Mouse (Mus musculus) embryonic facial prominence, embryonic 15.5 days (tissue): ENCODE data around the gene H2-Q7. TPM values are rescaled to one million over a fixed set of nuclear protein-coding genes. Genes with fewer than 3 reads are reported as not detected.
"Not testable (repeated sequence)": the region's sequence is repeated elsewhere in the genome, so short reads cannot be mapped to it uniquely, and the experiment has no call there.

Experiments
- ATAC-seq: fragments of 200-750 bp; cut with Nextera tagmentation; 2 replicates; pipeline ENCODE4 v1.8.0; 2017; ENCODE audit warnings: low read depth, moderate TSS enrichment; ENCODE audit not compliant: insufficient number of reproducible peaks, low FRiP score, low TSS enrichment
- H3K27ac ChIP-seq: fragments of 300-500 bp; sonication (generic); replicated peaks from 2 replicates; pipeline ENCODE4 v1.5.1; 2015; ENCODE audit warnings: mild to moderate bottlenecking, inconsistent platforms
- H3K27me3 ChIP-seq: fragments of 300-500 bp; sonication (generic); 2 replicates; pipeline ENCODE4 v1.6.1; 2015; ENCODE audit warnings: inconsistent platforms
- H3K36me3 ChIP-seq: fragments of 300-500 bp; sonication (generic); 2 replicates; pipeline ENCODE4 v1.6.1; 2015; ENCODE audit warnings: mild to moderate bottlenecking, inconsistent platforms
- H3K4me1 ChIP-seq: fragments of 300-500 bp; sonication (generic); 2 replicates; pipeline ENCODE4 v1.6.1; 2015; ENCODE audit warnings: inconsistent platforms
- H3K4me2 ChIP-seq: fragments of 300-500 bp; sonication (generic); replicated peaks from 2 replicates; pipeline ENCODE4 v1.6.1; 2015; ENCODE audit warnings: mild to moderate bottlenecking, inconsistent platforms
- H3K4me3 ChIP-seq: fragments of 300-500 bp; sonication (generic); replicated peaks from 2 replicates; pipeline ENCODE4 v1.5.1; 2015; ENCODE audit warnings: mild to moderate bottlenecking, inconsistent platforms
- H3K9ac ChIP-seq: fragments of 300-500 bp; sonication (generic); 2 replicates; pipeline ENCODE4 v1.6.1; 2015; ENCODE audit warnings: inconsistent platforms
- H3K9me3 ChIP-seq: fragments of 300-500 bp; sonication (generic); replicated peaks from 2 replicates; pipeline ENCODE4 v1.6.1; 2016; ENCODE audit warnings: inconsistent platforms
- WGBS: fragments of 180-500 bp; shearing (Covaris S2); methylation state at CpG from one replicate; pipeline ENCODE4 v1.1.7; 2015; 5-methylcytosine and 5-hydroxymethylcytosine counted together
- polyA plus RNA-seq: library from polyadenylated mRNA; unstranded; fragments of >200 nt; fragmentation: Nextera tagmentation; extraction: Ambion mirVana; gene quantifications from 2 replicates; pipeline ENCODE4 v1.2.1, GENCODE M21; 2015

The H2-Q7 gene
- polyA plus RNA-seq, 1 experiment from 2014 or later: 2.2 TPM

GRCm38 (mm10) chr17:35422360-35422759 is 16.6 kb upstream of the H2-Q7 start:
- peaks cover 49% of the 10 kb centered on the region for H3K27me3 ChIP-seq
- H3K9ac ChIP-seq, ATAC-seq, H3K36me3 ChIP-seq, H3K4me2 ChIP-seq, H3K9me3 ChIP-seq, H3K4me3 ChIP-seq, H3K4me1 ChIP-seq, H3K27ac ChIP-seq: not testable (repeated sequence)
- 85% methylated on average over 5 of the region's 5 CpGs for whole genome bisulfite sequencing

DNA sequence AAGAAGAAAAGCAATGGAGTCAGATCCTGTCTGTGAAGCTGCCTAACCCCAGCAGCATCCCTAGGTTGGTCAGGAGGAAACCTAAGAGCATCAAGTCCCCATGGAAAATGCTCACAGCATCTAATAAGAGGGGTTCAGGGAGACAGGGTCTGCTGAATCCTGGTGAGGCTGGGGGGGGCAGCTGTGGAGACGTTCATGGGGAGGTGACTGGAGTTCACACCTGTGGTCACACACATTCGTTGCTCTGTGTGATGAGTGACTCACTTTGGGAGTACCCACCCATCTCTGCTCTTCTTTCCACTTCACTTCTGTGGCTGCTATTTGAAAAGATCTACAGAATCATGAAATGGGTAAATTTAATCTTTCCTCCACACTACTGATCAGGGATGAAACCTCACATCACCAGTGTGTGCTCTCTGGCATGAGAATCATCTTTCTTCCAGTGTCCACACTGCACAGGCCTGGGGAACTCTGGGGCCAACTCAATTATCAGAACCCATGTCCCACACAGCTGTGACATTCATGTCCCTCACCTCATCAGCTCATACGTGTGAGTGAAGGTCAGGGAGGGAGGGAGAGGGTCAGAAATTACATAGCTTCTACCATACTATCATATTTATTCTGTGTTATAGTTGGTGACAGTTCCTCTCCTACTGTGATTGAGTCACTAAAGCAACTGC is 15.7 kb upstream of the H2-Q7 start:
- not testable (repeated sequence) for H3K27ac ChIP-seq, H3K36me3 ChIP-seq, H3K4me1 ChIP-seq, H3K4me3 ChIP-seq, H3K4me2 ChIP-seq, H3K9ac ChIP-seq, ATAC-seq, H3K9me3 ChIP-seq
- peaks cover 49% of the 10 kb centered on the region for H3K27me3 ChIP-seq
- 68% methylated on average over 3 of the region's 3 CpGs for WGBS

GRCm38 (mm10) chr17:35424106-35424505 is 14.8 kb upstream of the H2-Q7 start:
- not testable (repeated sequence) for H3K4me1 ChIP-seq, H3K27ac ChIP-seq, H3K9ac ChIP-seq, H3K4me3 ChIP-seq, ATAC-seq, H3K9me3 ChIP-seq, H3K36me3 ChIP-seq, H3K4me2 ChIP-seq
- WGBS: 86% methylated on average over 3 of the region's 3 CpGs
- H3K27me3 ChIP-seq: peaks cover 47% of the 10 kb centered on the region

- 2% methylated on average over 56 of the region's 66 CpGs for WGBS
- H3K9me3 ChIP-seq, H3K4me1 ChIP-seq, H3K36me3 ChIP-seq, H3K9ac ChIP-seq, H3K27ac ChIP-seq: not testable (repeated sequence)
- H3K4me3 ChIP-seq: peak within 1 kb of the TSS; percentile 37
- peaks cover 52% of the 10 kb centered on the region for H3K27me3 ChIP-seq
- H3K4me2 ChIP-seq: peak within 1 kb of the TSS; percentile 59
- ATAC-seq: peak; percentile 32; the same call in 1 of the 2 replicates
Measured at GRCm38 (mm10) chr17:35424624-35425416, 14.1 kb upstream of the H2-Q7 start, which contains the start of gene H2-Q6. Gene H2-Q6, plus strand, starts transcription at chr17:35424850.

DNA sequence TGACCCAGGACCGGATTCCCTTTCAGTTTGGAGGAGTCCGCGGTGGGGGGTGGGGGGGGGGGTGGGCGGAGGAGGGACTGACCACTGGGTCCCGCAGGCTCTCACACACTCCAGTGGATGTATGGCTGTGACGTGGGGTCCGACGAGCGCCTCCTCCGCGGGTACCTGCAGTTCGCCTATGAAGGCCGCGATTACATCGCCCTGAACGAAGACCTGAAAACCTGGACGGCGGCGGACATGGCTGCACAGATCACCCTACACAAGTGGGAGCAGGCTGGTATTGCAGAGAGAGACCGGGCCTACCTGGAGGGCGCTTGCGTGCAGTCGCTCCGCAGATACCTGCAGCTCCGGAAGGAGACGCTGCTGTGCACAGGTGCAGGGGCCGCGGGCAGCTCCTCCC is 13.5 kb upstream of the H2-Q7 start:
- H3K27ac ChIP-seq, H3K36me3 ChIP-seq, H3K9me3 ChIP-seq, H3K9ac ChIP-seq, H3K4me1 ChIP-seq: not testable (repeated sequence)
- H3K27me3 ChIP-seq: peaks cover 52% of the 10 kb centered on the region
- 0 out of 2 replicates have a peak, but pooled peaks have one; percentile 27 for ATAC-seq
- peak overlapping the region; percentile 59 for H3K4me2 ChIP-seq
- WGBS: 10% methylated on average over 25 of the region's 28 CpGs
- peak overlapping the region; percentile 37 for H3K4me3 ChIP-seq

DNA sequence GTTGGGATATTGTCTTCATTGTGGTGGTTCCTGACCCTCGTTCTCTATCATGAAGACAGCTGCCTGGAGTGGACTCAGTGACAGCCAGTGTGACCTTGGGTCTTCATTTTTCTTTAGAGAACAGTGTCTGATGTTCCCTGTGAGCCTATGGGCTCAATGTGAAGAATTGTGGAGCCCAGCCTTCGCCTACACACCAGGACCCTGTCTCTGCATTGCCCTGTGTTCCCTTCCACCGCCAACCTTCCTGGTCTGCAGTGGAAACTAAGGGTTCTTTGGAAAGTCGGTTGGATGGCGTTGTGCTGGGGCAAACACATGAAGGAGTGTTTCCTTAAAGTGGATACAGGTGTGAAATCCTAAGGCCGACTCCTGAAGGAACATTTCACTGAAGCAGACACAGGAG is 10.1 kb upstream of the H2-Q7 start:
- H3K9ac ChIP-seq, H3K4me3 ChIP-seq, H3K9me3 ChIP-seq, ATAC-seq, H3K27ac ChIP-seq, H3K4me2 ChIP-seq, H3K36me3 ChIP-seq, H3K4me1 ChIP-seq: not testable (repeated sequence)
- 81% methylated on average over 6 of the region's 6 CpGs for WGBS
- peaks cover 38% of the 10 kb centered on the region for H3K27me3 ChIP-seq

DNA sequence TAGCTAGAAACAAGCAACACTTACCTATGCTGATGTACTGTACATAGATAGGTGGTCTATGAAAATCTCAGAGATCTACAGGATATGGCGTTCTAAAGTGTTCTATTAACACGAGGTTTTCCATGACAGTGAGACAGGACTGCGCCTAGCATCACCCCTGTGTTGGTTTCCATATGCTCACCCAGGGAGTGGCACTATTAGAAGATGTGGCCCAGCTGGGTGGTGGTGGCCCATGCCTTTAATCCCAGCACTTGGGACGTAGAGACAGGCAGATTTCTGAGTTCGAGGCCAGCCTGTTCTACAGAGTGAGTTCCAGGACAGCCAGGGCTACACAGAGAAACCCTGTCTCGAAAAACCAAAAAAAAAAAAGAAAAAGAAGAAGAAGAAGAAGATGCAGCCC is 8.3 kb upstream of the H2-Q7 start:
- H3K4me1 ChIP-seq, H3K9me3 ChIP-seq, H3K36me3 ChIP-seq, ATAC-seq, H3K9ac ChIP-seq, H3K4me2 ChIP-seq, H3K4me3 ChIP-seq, H3K27ac ChIP-seq: not testable (repeated sequence)
- peaks cover 24% of the 10 kb centered on the region for H3K27me3 ChIP-seq
- 84% methylated on average over 6 of the region's 6 CpGs for WGBS

DNA sequence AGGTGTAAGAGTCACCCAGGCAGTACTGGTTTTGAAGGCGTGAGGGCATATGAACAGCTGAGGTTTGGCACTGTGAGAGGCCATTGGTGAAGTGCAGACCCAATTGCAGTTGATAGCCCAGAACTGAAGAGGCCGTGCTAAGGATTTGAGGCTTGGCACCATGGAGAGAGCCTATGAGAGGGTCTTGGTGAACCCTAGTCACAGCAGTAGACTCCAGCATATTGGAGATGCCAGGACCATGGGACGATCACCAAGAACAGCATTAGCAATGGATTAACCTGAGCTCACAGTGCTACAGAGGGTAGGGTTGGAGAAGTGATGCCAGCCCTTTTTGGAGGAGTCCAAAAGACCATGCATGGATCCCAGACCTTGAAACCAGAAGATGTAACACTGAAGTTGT is 6.8 kb upstream of the H2-Q7 start:
- H3K9ac ChIP-seq, ATAC-seq, H3K9me3 ChIP-seq, H3K4me3 ChIP-seq, H3K36me3 ChIP-seq, H3K4me2 ChIP-seq, H3K27ac ChIP-seq, H3K4me1 ChIP-seq: not testable (repeated sequence)
- H3K27me3 ChIP-seq: peaks cover 18% of the 10 kb centered on the region
- 86% methylated on average over 3 of the region's 3 CpGs for WGBS

DNA sequence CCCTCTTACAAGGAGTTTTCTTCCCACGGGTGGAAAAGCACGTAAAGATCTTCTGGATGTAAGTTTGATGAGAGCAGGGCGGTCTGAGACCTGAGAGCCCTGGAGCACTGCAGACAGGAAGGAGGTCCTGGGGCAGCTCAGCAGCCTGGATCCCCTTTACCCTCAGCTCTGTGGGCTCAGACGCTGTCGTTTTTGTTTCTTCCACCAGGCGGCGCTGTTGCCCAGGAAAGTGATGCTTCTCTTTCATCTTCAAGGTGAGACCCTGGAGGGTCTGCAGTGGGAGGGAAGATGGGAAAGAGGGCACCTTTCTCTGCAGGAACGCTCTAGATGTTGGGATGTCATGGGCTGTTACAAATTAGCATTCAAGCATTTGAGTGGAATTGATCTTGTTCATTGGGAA is 4.1 kb upstream of the H2-Q7 start:
- H3K27ac ChIP-seq, H3K4me3 ChIP-seq, H3K9ac ChIP-seq, ATAC-seq, H3K4me2 ChIP-seq, H3K4me1 ChIP-seq, H3K36me3 ChIP-seq, H3K9me3 ChIP-seq: not testable (repeated sequence)
- WGBS: 8% methylated on average over 8 of the region's 8 CpGs
- H3K27me3 ChIP-seq: peaks cover 21% of the 10 kb centered on the region

- H3K4me2 ChIP-seq, ATAC-seq, H3K9ac ChIP-seq, H3K27ac ChIP-seq, H3K4me1 ChIP-seq, H3K9me3 ChIP-seq, H3K4me3 ChIP-seq, H3K36me3 ChIP-seq: not testable (repeated sequence)
- WGBS: 57% methylated on average over 3 of the region's 3 CpGs
- H3K27me3 ChIP-seq: peaks cover 27% of the 10 kb centered on the region
Measured at GRCm38 (mm10) chr17:35435577-35435976, 3.4 kb upstream of the H2-Q7 start.

DNA sequence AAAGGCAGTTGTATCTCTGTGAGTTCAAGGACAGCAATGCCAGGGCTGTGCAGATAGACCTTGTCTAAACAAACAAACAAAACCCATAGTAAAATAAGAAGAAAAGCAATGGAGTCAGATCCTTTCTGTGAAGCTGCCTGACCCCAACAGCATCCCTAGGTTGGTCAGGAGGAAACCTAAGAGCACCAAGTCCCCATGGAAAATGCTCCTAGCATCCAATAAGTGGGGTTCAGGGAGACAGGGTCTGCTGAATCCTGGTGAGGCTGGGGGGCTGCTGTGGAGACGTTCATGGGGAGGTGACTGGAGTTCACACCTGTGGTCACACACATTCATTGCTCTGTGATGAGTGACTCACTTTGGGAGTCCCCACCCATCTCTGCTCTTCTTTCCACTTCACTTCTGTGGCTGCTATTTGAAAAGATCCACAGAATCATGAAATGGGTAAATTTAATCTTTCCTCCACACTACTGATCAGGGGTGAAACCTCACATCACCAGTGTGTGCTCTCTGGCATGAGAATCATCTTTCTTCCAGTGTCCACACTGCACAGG is 1.5 kb upstream of the H2-Q7 start:
- H3K9me3 ChIP-seq, ATAC-seq, H3K27ac ChIP-seq, H3K4me1 ChIP-seq, H3K9ac ChIP-seq, H3K36me3 ChIP-seq, H3K4me3 ChIP-seq, H3K4me2 ChIP-seq: not testable (repeated sequence)
- H3K27me3 ChIP-seq: peaks cover 23% of the 10 kb centered on the region
- 65% methylated on average over 1 of the region's 1 CpGs for WGBS
